Mouse (Mus musculus): ENCODE results near the gene Mboat1.

- no peak for TF ChIP-seq CTCF (conservative IDR thresholded peaks at IDR 0.05; ENCODE audit: insufficient read depth, insufficient read length, low read depth, low read length)
- no peak for TF ChIP-seq POLR2A (IDR thresholded peaks at IDR 0.05; ENCODE audit: low read depth, low read length)
Observed at GRCm38 (mm10) chr13:30235056-30235750, 98.9 kb downstream of the Mboat1 start.
